In genomic region chr9:123467141-123467620, GRCm38 (mm10) we compare ENCODE assay signal across 12 mouse cellular contexts. TPM values are rescaled to one million over a fixed set of nuclear protein-coding genes. Genes with fewer than 3 reads are reported as not detected.
A peak's percentile ranks its signal among the peaks of the same experiment; 100 is the strongest.
DNase-seq lines count a peak whose midpoint lies in the region; ATAC-seq and TF ChIP-seq lines count a peak whose summit lies in the region.
"Had no signal": no experiment of that assay in that cellular context is flagged by ENCODE, and none has a peak within 500 bp of the region (broad histone marks: within the 10 kb centered on the region; RNA-seq: fewer than 3 reads in every experiment).

No protein-coding gene starts in this region.

- no peaks in the 10 kb centered on the region for H3K36me3 ChIP-seq in forebrain, embryonic 14.5 days (ENCODE audit: control insufficient read depth, insufficient read depth, low read length)
- no peaks in the 10 kb centered on the region; the same call in 1 of the 2 replicates for H3K36me3 ChIP-seq in forebrain, embryonic 11.5 days (ENCODE audit: control insufficient read depth, insufficient read depth, low read length)
- H3K36me3 ChIP-seq in midbrain, embryonic 11.5 days (ENCODE audit: control insufficient read depth, insufficient read depth, low read length): no peaks in the 10 kb centered on the region
- H3K36me3 ChIP-seq in midbrain, embryonic 13.5 days: 0 out of 2 replicates have a peak, but pooled peaks cover 4% of the 10 kb centered on the region
- H3K36me3 ChIP-seq in midbrain, postnatal 0 days (ENCODE audit: insufficient read depth, low read length): no peaks in the 10 kb centered on the region
- H3K36me3 ChIP-seq: embryonic facial prominence, embryonic 15.5 days had no signal

- H3K9ac ChIP-seq in forebrain, embryonic 14.5 days (ENCODE audit: low read length): no peak overlapping the region
- no peak overlapping the region for H3K9ac ChIP-seq in forebrain, embryonic 11.5 days (ENCODE audit: low read length)
- no peak overlapping the region for H3K9ac ChIP-seq in midbrain, embryonic 11.5 days (ENCODE audit: low read length)
- H3K9ac ChIP-seq in midbrain, embryonic 13.5 days (replicated peaks): no peak overlapping the region
- no peak overlapping the region for H3K9ac ChIP-seq in midbrain, postnatal 0 days (replicated peaks; ENCODE audit: low read length, poor library complexity, severe bottlenecking)
- H3K9ac ChIP-seq: embryonic facial prominence, embryonic 15.5 days; liver, embryonic 14.5 days had no signal

- no peaks in the 10 kb centered on the region for H3K4me1 ChIP-seq in forebrain, embryonic 14.5 days (ENCODE audit: control insufficient read depth, insufficient read depth, low read length)
- H3K4me1 ChIP-seq in forebrain, embryonic 11.5 days (replicated peaks; ENCODE audit: control insufficient read depth, insufficient read depth, low read length): no peaks in the 10 kb centered on the region
- H3K4me1 ChIP-seq in midbrain, embryonic 11.5 days (ENCODE audit: control insufficient read depth, insufficient read depth, low read length): no peaks in the 10 kb centered on the region
- H3K4me1 ChIP-seq in midbrain, embryonic 13.5 days (replicated peaks): no peaks in the 10 kb centered on the region
- no peaks in the 10 kb centered on the region for H3K4me1 ChIP-seq in midbrain, postnatal 0 days (ENCODE audit: insufficient read depth, low read length)
- H3K4me1 ChIP-seq: embryonic facial prominence, embryonic 15.5 days had no signal

- no peak overlapping the region for H3K4me3 ChIP-seq in forebrain, embryonic 14.5 days (ENCODE audit: low read depth, low read length)
- no peak overlapping the region for H3K4me3 ChIP-seq in forebrain, embryonic 11.5 days (ENCODE audit: low read depth, low read length)
- no peak overlapping the region for H3K4me3 ChIP-seq in midbrain, embryonic 11.5 days (ENCODE audit: low read depth, low read length)
- no peak overlapping the region for H3K4me3 ChIP-seq in midbrain, embryonic 13.5 days (replicated peaks)
- no peak overlapping the region for H3K4me3 ChIP-seq in midbrain, postnatal 0 days (ENCODE audit: low read depth, low read length)
- H3K4me3 ChIP-seq: embryonic facial prominence, embryonic 15.5 days had no signal

- intact Hi-C loops in heart, postnatal 10 days (cut with DNase I): no loop called here

- H3K4me2 ChIP-seq in forebrain, embryonic 14.5 days (ENCODE audit: low read length): no peak overlapping the region
- no peak overlapping the region for H3K4me2 ChIP-seq in forebrain, embryonic 11.5 days (ENCODE audit: low read depth, low read length, severe bottlenecking)
- no peak overlapping the region for H3K4me2 ChIP-seq in midbrain, embryonic 11.5 days
- H3K4me2 ChIP-seq in midbrain, embryonic 13.5 days (replicated peaks): no peak overlapping the region
- no peak overlapping the region for H3K4me2 ChIP-seq in midbrain, postnatal 0 days (ENCODE audit: low read depth, low read length, poor library complexity, severe bottlenecking)
- H3K4me2 ChIP-seq: embryonic facial prominence, embryonic 15.5 days had no signal

- TF ChIP-seq CTCF in midbrain, postnatal 0 days (IDR thresholded peaks at IDR 0.05): no peak

- no peaks in the 10 kb centered on the region for H3K27me3 ChIP-seq in forebrain, embryonic 14.5 days (replicated peaks; ENCODE audit: control insufficient read depth, insufficient read depth, low read length)
- no peaks in the 10 kb centered on the region for H3K27me3 ChIP-seq in forebrain, embryonic 11.5 days (ENCODE audit: control insufficient read depth, insufficient read depth, low read length)
- H3K27me3 ChIP-seq in midbrain, embryonic 11.5 days (ENCODE audit: control insufficient read depth, insufficient read depth, low read length): no peaks in the 10 kb centered on the region
- H3K27me3 ChIP-seq in midbrain, embryonic 13.5 days: no peaks in the 10 kb centered on the region
- H3K27me3 ChIP-seq in midbrain, postnatal 0 days (ENCODE audit: insufficient read depth, low read length): no peaks in the 10 kb centered on the region
- H3K27me3 ChIP-seq: embryonic facial prominence, embryonic 15.5 days had no signal

- WGBS in forebrain, embryonic 14.5 days: 39% methylated on average over 4 of the region's 4 CpGs
- WGBS in forebrain, embryonic 11.5 days: 68% methylated on average over 4 of the region's 4 CpGs
- WGBS in midbrain, embryonic 11.5 days: 69% methylated on average over 4 of the region's 4 CpGs
- 58% methylated on average over 4 of the region's 4 CpGs for WGBS in midbrain, embryonic 13.5 days
- 45% methylated on average over 4 of the region's 4 CpGs for WGBS in midbrain, postnatal 0 days

- DNase-seq in forebrain, embryonic 14.5 days (ENCODE audit: low spot score): peak; percentile 64
- DNase-seq in forebrain, embryonic 11.5 days (ENCODE audit: low spot score): no peak
- DNase-seq in midbrain, embryonic 11.5 days (ENCODE audit: low spot score, missing footprints): peak; percentile 62
- peak; percentile 72 to 80 for DNase-seq in heart, postnatal 10 days
- DNase-seq in midbrain, postnatal 0 days (ENCODE audit: low spot score): peak; percentile 54
- DNase-seq in thymus, postnatal 36 days: no peak
- DNase-seq in cerebellum, adult 11-12 months: no peak
- DNase-seq: kidney, postnatal 25 days; spleen, adult 18-20 months had no signal

- H3K27ac ChIP-seq in forebrain, embryonic 14.5 days (ENCODE audit: low read depth, low read length): peak overlapping the region; percentile 14; the same call in 1 of the 2 replicates
- no peak overlapping the region for H3K27ac ChIP-seq in forebrain, embryonic 11.5 days (ENCODE audit: low read depth, low read length)
- H3K27ac ChIP-seq in midbrain, embryonic 11.5 days (ENCODE audit: low read depth, low read length): no peak overlapping the region
- H3K27ac ChIP-seq in midbrain, embryonic 13.5 days: no peak overlapping the region
- H3K27ac ChIP-seq in midbrain, postnatal 0 days (ENCODE audit: low read depth, low read length): no peak overlapping the region
- H3K27ac ChIP-seq: embryonic facial prominence, embryonic 15.5 days; liver, embryonic 14.5 days had no signal

- H3K9me3 ChIP-seq in forebrain, embryonic 14.5 days (replicated peaks; ENCODE audit: control insufficient read depth, low read length): no peaks in the 10 kb centered on the region
- no peaks in the 10 kb centered on the region for H3K9me3 ChIP-seq in forebrain, embryonic 11.5 days (ENCODE audit: control insufficient read depth, low read length)
- no peaks in the 10 kb centered on the region for H3K9me3 ChIP-seq in midbrain, embryonic 11.5 days (ENCODE audit: control insufficient read depth, low read length)
- no peaks in the 10 kb centered on the region for H3K9me3 ChIP-seq in midbrain, embryonic 13.5 days
- no peaks in the 10 kb centered on the region for H3K9me3 ChIP-seq in midbrain, postnatal 0 days (ENCODE audit: low read length)
- H3K9me3 ChIP-seq: embryonic facial prominence, embryonic 15.5 days had no signal

- ATAC-seq in forebrain, embryonic 14.5 days: peak; percentile 63; the same call in 1 of the 2 replicates
- no peak for ATAC-seq in forebrain, embryonic 11.5 days (replicated peaks; ENCODE audit: low FRiP score)
- no peak for ATAC-seq in midbrain, embryonic 11.5 days (ENCODE audit: low FRiP score)
- no peak for ATAC-seq in midbrain, embryonic 13.5 days
- peak; percentile 56; the same call in 1 of the 2 replicates for ATAC-seq in midbrain, postnatal 0 days (ENCODE audit: low FRiP score)

RNA-seq across cellular contexts. Expression of gene Limd1, which starts 11.3 kb away (rescaled TPM):
- 23.1 and 23.5 TPM in 2 replicates for polyA plus RNA-seq in forebrain, embryonic 14.5 days (2014; fragmentation: Nextera tagmentation; extraction: Ambion mirVana)
- 52.3 and 56.6 TPM in 2 replicates for polyA plus RNA-seq in forebrain, embryonic 11.5 days (2014; fragmentation: Nextera tagmentation; extraction: Ambion mirVana)
- 43.3 and 46.4 TPM in 2 replicates for polyA plus RNA-seq in midbrain, embryonic 11.5 days (2014; fragmentation: Nextera tagmentation; extraction: Ambion mirVana)
- 20.3 and 22.7 TPM in 2 replicates for polyA plus RNA-seq in midbrain, embryonic 13.5 days (2015; fragmentation: Nextera tagmentation; extraction: Ambion mirVana)
- 10 to 100 TPM; 49.6 to 53.5 TPM for total RNA-seq in heart, postnatal 10 days (2021)
- 19.6 and 27.5 TPM in 2 replicates for total RNA-seq in midbrain, postnatal 0 days (2014; rRNA removed)
- polyA plus RNA-seq in midbrain, postnatal 0 days (2015; fragmentation: Nextera tagmentation; extraction: Ambion mirVana): 7.9 and 8.0 TPM in 2 replicates

Comparison
In these comparisons a context has a peak if more than half of its experiments do, and no peak if none do; other contexts are left out.
1. ATAC-seq: peak in forebrain, embryonic 14.5 days (single experiment) and midbrain, postnatal 0 days (single experiment); none in forebrain, embryonic 11.5 days (single experiment), midbrain, embryonic 11.5 days (single experiment) and midbrain, embryonic 13.5 days (single experiment).
2. DNase-seq: peak in forebrain, embryonic 14.5 days (single experiment), midbrain, embryonic 11.5 days (single experiment), heart, postnatal 10 days (2 of 2) and midbrain, postnatal 0 days (single experiment); none in forebrain, embryonic 11.5 days (single experiment), thymus, postnatal 36 days (0 of 2) and cerebellum, adult 11-12 months (single experiment).